Mouse (Mus musculus) ZHBTc4 (cell line): Measurements from ENCODE around the gene Gm21852.
"Not testable (repeated sequence)": the region's sequence is repeated elsewhere in the genome, so short reads cannot be mapped to it uniquely, and the experiment has no call there.

Source experiments
- DNase-seq: peaks from one replicate; pipeline ENCODE4 v3.0.0-alpha.2; 2011; ENCODE audit warnings: low read depth, low spot score

Gm21852 gene

DNA sequence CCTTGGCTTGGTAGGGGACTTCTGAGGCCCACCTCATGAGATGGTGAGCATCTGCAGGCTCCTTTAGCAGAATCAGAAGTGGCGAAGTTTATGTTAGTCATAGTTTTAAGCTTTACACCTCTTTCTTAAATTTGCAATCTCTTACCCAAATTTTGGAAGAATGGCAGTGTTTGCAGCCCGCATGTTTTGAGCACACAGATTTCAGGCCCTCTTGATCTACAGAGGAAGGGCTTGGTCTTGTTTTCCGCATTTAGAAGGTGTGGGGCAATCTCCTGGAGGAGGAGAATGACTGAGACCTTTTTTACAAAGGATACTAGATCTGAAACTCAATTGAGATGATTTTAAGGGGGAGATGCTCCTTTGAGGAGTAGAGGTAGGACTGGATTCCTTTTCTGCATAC is at the start of gene Gm21852:
Gene Gm21852, minus strand, starts transcription at position 101 of the 400 bp plus-strand sequence.
- DNase-seq = not testable (repeated sequence)
